Mouse (Mus musculus) lung, embryonic 15.5 days (tissue): ENCODE data around the gene Dut. TPM values are rescaled to one million over a fixed set of nuclear protein-coding genes. Genes with fewer than 3 reads are reported as not detected.

Experiments used
- ATAC-seq: fragments of 200-750 bp; cut with Nextera tagmentation; 2 replicates; pipeline ENCODE4 v1.8.0; 2017; ENCODE audit warnings: moderate number of reproducible peaks, borderline replicate concordance; ENCODE audit not compliant: low FRiP score, low TSS enrichment; ENCODE audit errors: extremely low read depth
- H3K27ac ChIP-seq: fragments of 300-500 bp; sonication (generic); 2 replicates; pipeline ENCODE4 v1.5.1; 2015; ENCODE audit warnings: moderate library complexity, mild to moderate bottlenecking, inconsistent platforms
- H3K27me3 ChIP-seq: fragments of 300-500 bp; sonication (generic); 2 replicates; pipeline ENCODE4 v1.6.1; 2015; ENCODE audit warnings: inconsistent platforms
- H3K36me3 ChIP-seq: fragments of 300-500 bp; sonication (generic); 2 replicates; pipeline ENCODE4 v1.6.1; 2015; ENCODE audit warnings: inconsistent platforms
- H3K4me1 ChIP-seq: fragments of 300-500 bp; sonication (generic); 2 replicates; pipeline ENCODE4 v1.6.1; 2015; ENCODE audit warnings: inconsistent platforms
- H3K4me2 ChIP-seq: fragments of 300-500 bp; sonication (generic); 2 replicates; pipeline ENCODE4 v1.6.1; 2015; ENCODE audit warnings: inconsistent platforms, mild to moderate bottlenecking, moderate library complexity
- H3K4me3 ChIP-seq: fragments of 300-500 bp; sonication (generic); 2 replicates; pipeline ENCODE4 v1.5.1; 2015; ENCODE audit warnings: mild to moderate bottlenecking, inconsistent platforms
- H3K9ac ChIP-seq: fragments of 300-500 bp; sonication (generic); 2 replicates; pipeline ENCODE4 v1.6.1; 2015; ENCODE audit warnings: inconsistent platforms
- H3K9me3 ChIP-seq: fragments of 300-500 bp; sonication (generic); 2 replicates; pipeline ENCODE4 v1.6.1; 2016; ENCODE audit warnings: inconsistent platforms
- WGBS: fragments of 180-500 bp; shearing (Covaris S2); methylation state at CpG from one replicate; pipeline ENCODE4 v1.1.7; 2015; 5-methylcytosine and 5-hydroxymethylcytosine counted together
- polyA plus RNA-seq: library from polyadenylated mRNA; unstranded; fragments of >200 nt; fragmentation: Nextera tagmentation; extraction: Ambion mirVana; gene quantifications from 2 replicates; pipeline ENCODE4 v1.2.1, GENCODE M21; 2015

Dut gene
- polyA plus RNA-seq, 1 experiment from 2014 or later, result 164 TPM

- 0 out of 2 replicates have a peak, but pooled peaks cover 3% of the 10 kb centered on the region for H3K4me1 ChIP-seq
- 76% methylated on average over 10 of the region's 10 CpGs for WGBS
- no peaks in the 10 kb centered on the region for H3K27me3 ChIP-seq
- no peak overlapping the region for H3K27ac ChIP-seq
- no peaks in the 10 kb centered on the region for H3K9me3 ChIP-seq
- H3K9ac ChIP-seq, result no peak overlapping the region
- no peak overlapping the region for H3K4me3 ChIP-seq
- H3K36me3 ChIP-seq, result no peaks in the 10 kb centered on the region
- ATAC-seq, result 0 out of 2 replicates have a peak, but pooled peaks have one; percentile 31
- H3K4me2 ChIP-seq, result no peak overlapping the region
Measured at GRCm38 (mm10) chr2:125290197-125290965, 43.4 kb downstream of the Dut start.

GRCm38 (mm10) chr2:125291101-125291500 lies 44.1 kb downstream of the Dut start:
- H3K4me2 ChIP-seq, result no peak overlapping the region
- H3K27ac ChIP-seq, result no peak overlapping the region
- no peak overlapping the region for H3K9ac ChIP-seq
- H3K4me3 ChIP-seq, result no peak overlapping the region
- H3K4me1 ChIP-seq, result 0 out of 2 replicates have a peak, but pooled peaks cover 7% of the 10 kb centered on the region
- H3K27me3 ChIP-seq, result no peaks in the 10 kb centered on the region
- no peak for ATAC-seq
- no peaks in the 10 kb centered on the region for H3K9me3 ChIP-seq
- 48% methylated on average over 1 of the region's 1 CpGs for WGBS
- H3K36me3 ChIP-seq, result no peaks in the 10 kb centered on the region

GRCm38 (mm10) chr2:125292616-125293015 lies 45.6 kb downstream of the Dut start:
- Histone ChIP-seq H3K4me3 (no peak overlapping the region), H3K9ac (no peak overlapping the region), H3K4me1 (0 out of 2 replicates have a peak, but pooled peaks cover 8% of the 10 kb centered on the region), H3K9me3 (no peaks in the 10 kb centered on the region), H3K27ac (no peak overlapping the region), H3K36me3 (no peaks in the 10 kb centered on the region), H3K4me2 (no peak overlapping the region), H3K27me3 (no peaks in the 10 kb centered on the region)
- no peak for ATAC-seq
- 46% methylated on average over 7 of the region's 7 CpGs for WGBS

- H3K36me3 ChIP-seq, result no peaks in the 10 kb centered on the region
- H3K4me2 ChIP-seq, result no peak overlapping the region
- no peak overlapping the region for H3K27ac ChIP-seq
- no peaks in the 10 kb centered on the region for H3K9me3 ChIP-seq
- 71% methylated on average over 5 of the region's 5 CpGs for WGBS
- H3K27me3 ChIP-seq, result no peaks in the 10 kb centered on the region
- peaks cover 13% of the 10 kb centered on the region for H3K4me1 ChIP-seq
- no peak overlapping the region for H3K4me3 ChIP-seq
- H3K9ac ChIP-seq, result no peak overlapping the region
- ATAC-seq, result no peak
Measured at GRCm38 (mm10) chr2:125293969-125294491, 47.0 kb downstream of the Dut start.

- ATAC-seq, result peak; percentile 32; the same call in 1 of the 2 replicates
- H3K9me3 ChIP-seq, result no peaks in the 10 kb centered on the region
- peaks cover 21% of the 10 kb centered on the region for H3K4me1 ChIP-seq
- no peak overlapping the region for H3K9ac ChIP-seq
- H3K27ac ChIP-seq, result peak overlapping the region; percentile 57; the same call in 1 of the 2 replicates
- H3K4me3 ChIP-seq, result no peak overlapping the region
- no peaks in the 10 kb centered on the region for H3K27me3 ChIP-seq
- WGBS, result 50% methylated on average over 3 of the region's 3 CpGs
- H3K4me2 ChIP-seq, result no peak overlapping the region
- no peaks in the 10 kb centered on the region for H3K36me3 ChIP-seq
Measured at GRCm38 (mm10) chr2:125295526-125295925, 48.5 kb downstream of the Dut start.

- whole genome bisulfite sequencing, result 78% methylated on average over 1 of the region's 1 CpGs
- no peaks in the 10 kb centered on the region for H3K27me3 ChIP-seq
- H3K4me3 ChIP-seq, result no peak overlapping the region
- peaks cover 21% of the 10 kb centered on the region for H3K4me1 ChIP-seq
- ATAC-seq, result no peak
- H3K9ac ChIP-seq, result no peak overlapping the region
- peak overlapping the region; percentile 61 for H3K27ac ChIP-seq
- H3K36me3 ChIP-seq, result peaks cover 24% of the 10 kb centered on the region
- no peak overlapping the region for H3K4me2 ChIP-seq
- no peaks in the 10 kb centered on the region for H3K9me3 ChIP-seq
Measured at GRCm38 (mm10) chr2:125298841-125299240, 51.9 kb downstream of the Dut start.

- no peak for ATAC-seq
- H3K9ac ChIP-seq, result no peak overlapping the region
- H3K27me3 ChIP-seq, result no peaks in the 10 kb centered on the region
- peaks cover 13% of the 10 kb centered on the region for H3K4me1 ChIP-seq
- H3K4me3 ChIP-seq, result no peak overlapping the region
- no peak overlapping the region for H3K27ac ChIP-seq
- 66% methylated on average over 9 of the region's 9 CpGs for WGBS
- no peak overlapping the region for H3K4me2 ChIP-seq
- no peaks in the 10 kb centered on the region for H3K9me3 ChIP-seq
- H3K36me3 ChIP-seq, result peaks cover 32% of the 10 kb centered on the region
Measured at GRCm38 (mm10) chr2:125301877-125302624, 55.1 kb downstream of the Dut start.

- Histone ChIP-seq H3K27me3 (no peaks in the 10 kb centered on the region), H3K36me3 (peaks cover 36% of the 10 kb centered on the region), H3K4me1 (peaks cover 13% of the 10 kb centered on the region), H3K27ac (no peak overlapping the region), H3K9me3 (no peaks in the 10 kb centered on the region), H3K4me2 (no peak overlapping the region), H3K9ac (no peak overlapping the region), H3K4me3 (no peak overlapping the region)
- ATAC-seq, result no peak
- 57% methylated on average over 8 of the region's 8 CpGs for WGBS
Measured at GRCm38 (mm10) chr2:125302625-125302924, 55.6 kb downstream of the Dut start.

- Histone ChIP-seq H3K27me3 (no peaks in the 10 kb centered on the region), H3K9ac (no peak overlapping the region), H3K27ac (no peak overlapping the region), H3K4me2 (no peak overlapping the region), H3K36me3 (peaks cover 47% of the 10 kb centered on the region), H3K9me3 (no peaks in the 10 kb centered on the region), H3K4me1 (peaks cover 9% of the 10 kb centered on the region), H3K4me3 (no peak overlapping the region)
- WGBS, result 59% methylated on average over 5 of the region's 5 CpGs
- no peak for ATAC-seq
Measured at GRCm38 (mm10) chr2:125303764-125304384, 56.9 kb downstream of the Dut start.

GRCm38 (mm10) chr2:125304746-125305145 lies 57.8 kb downstream of the Dut start:
- Histone ChIP-seq H3K4me2 (no peak overlapping the region), H3K4me1 (0 out of 2 replicates have a peak, but pooled peaks cover under 1% of the 10 kb centered on the region), H3K9ac (no peak overlapping the region), H3K4me3 (no peak overlapping the region), H3K36me3 (peaks cover 55% of the 10 kb centered on the region), H3K27ac (no peak overlapping the region), H3K27me3 (no peaks in the 10 kb centered on the region), H3K9me3 (no peaks in the 10 kb centered on the region)
- 76% methylated on average over 3 of the region's 3 CpGs for WGBS
- ATAC-seq, result no peak

GRCm38 (mm10) chr2:125305671-125306070 lies 58.7 kb downstream of the Dut start:
- H3K4me2 ChIP-seq, result no peak overlapping the region
- 80% methylated on average over 3 of the region's 3 CpGs for WGBS
- H3K27ac ChIP-seq, result no peak overlapping the region
- no peak for ATAC-seq
- no peaks in the 10 kb centered on the region for H3K27me3 ChIP-seq
- H3K4me1 ChIP-seq, result no peaks in the 10 kb centered on the region
- peaks cover 55% of the 10 kb centered on the region for H3K36me3 ChIP-seq
- H3K4me3 ChIP-seq, result no peak overlapping the region
- no peaks in the 10 kb centered on the region for H3K9me3 ChIP-seq
- no peak overlapping the region for H3K9ac ChIP-seq
